Mouse (Mus musculus) MEL (cell line): ENCODE results near the gene Ncoa3. TPM values are rescaled to one million over a fixed set of nuclear protein-coding genes. Genes with fewer than 3 reads are reported as not detected.

ENCODE experiments used
- DNase-seq: peaks from one replicate; pipeline ENCODE4 v3.0.0; 2011; ENCODE audit warnings: low read depth, low spot score
- H3K27ac ChIP-seq: 2 replicates; pipeline ENCODE4 v1.5.1; 2012; ENCODE audit warnings: low read depth, mild to moderate bottlenecking, control low read depth, low read length, moderate library complexity; ENCODE audit not compliant: control insufficient read depth
- H3K27me3 ChIP-seq, 2 experiments: fragments of 150-350 bp in 1 of 2; sonication (generic) in 1 of 2; 2 replicates each; pipeline ENCODE4 v1.6.1; 2012; ENCODE audit warnings: low read length in 2 of 2, mild to moderate bottlenecking in 2 of 2, improper control_type of control experiment in 1 of 2, moderate library complexity in 1 of 2; ENCODE audit not compliant: insufficient read depth in 2 of 2, control insufficient read depth in 1 of 2
- H3K36me3 ChIP-seq, 2 experiments: 2 replicates each; pipeline ENCODE4 v1.6.1; 2012 to 2014; ENCODE audit warnings: low read length in 2 of 2, improper control_type of control experiment in 1 of 2, inconsistent platforms in 1 of 2, mild to moderate bottlenecking in 1 of 2; ENCODE audit not compliant: insufficient read depth in 2 of 2, control insufficient read depth in 1 of 2
- H3K4me1 ChIP-seq, 2 experiments: fragments of 150-350 bp in 1 of 2; sonication (generic) in 1 of 2; 2 replicates each; pipeline ENCODE4 v1.6.1; 2012; ENCODE audit warnings: low read length in 2 of 2, improper control_type of control experiment in 1 of 2, mild to moderate bottlenecking in 1 of 2; ENCODE audit not compliant: insufficient read depth in 2 of 2, control insufficient read depth in 1 of 2
- H3K4me3 ChIP-seq, 2 experiments: fragments of 150-350 bp in 1 of 2; sonication (generic) in 1 of 2; 2 replicates each; pipeline ENCODE4 v1.5.1; 2012; ENCODE audit warnings: low read depth in 2 of 2, low read length in 2 of 2, mild to moderate bottlenecking in 2 of 2, moderate library complexity in 2 of 2, control low read depth in 1 of 2, improper control_type of control experiment in 1 of 2; ENCODE audit not compliant: control insufficient read depth in 1 of 2, insufficient read depth in 1 of 2
- H3K79me2 ChIP-seq: 2 replicates; pipeline ENCODE4 v1.6.1; 2012; ENCODE audit warnings: mild to moderate bottlenecking, low read length, moderate library complexity; ENCODE audit not compliant: control insufficient read depth, poor library complexity, insufficient read depth
- H3K9ac ChIP-seq: 2 replicates; pipeline ENCODE4 v1.6.1; 2012; ENCODE audit warnings: low read depth, mild to moderate bottlenecking, control low read depth, low read length, moderate library complexity; ENCODE audit not compliant: control insufficient read depth, poor library complexity, severe bottlenecking
- H3K9me3 ChIP-seq: fragments of 150-350 bp; sonication (generic); replicated peaks from 2 replicates; pipeline ENCODE4 v1.6.1; 2012; ENCODE audit warnings: mild to moderate bottlenecking, low read length, improper control_type of control experiment, moderate library complexity; ENCODE audit not compliant: insufficient read depth
- BHLHE40 ChIP-seq: IDR thresholded peaks from 2 replicates; pipeline ENCODE4 v1.6.1; 2012; ENCODE audit warnings: low read depth, mild to moderate bottlenecking, inconsistent platforms, low read length, improper control_type of control experiment, borderline replicate concordance
- CHD2 ChIP-seq: IDR thresholded peaks from 2 replicates; pipeline ENCODE4 v1.6.1; 2011; ENCODE audit warnings: low read length, improper control_type of control experiment
- HCFC1 ChIP-seq: IDR thresholded peaks from 2 replicates; pipeline ENCODE4 v1.6.1; 2012; ENCODE audit warnings: low read depth, mild to moderate bottlenecking, inconsistent platforms, low read length, improper control_type of control experiment, moderate library complexity
- KAT2A ChIP-seq: conservative IDR thresholded peaks from 2 replicates; pipeline ENCODE4 v1.6.1; 2012; ENCODE audit warnings: low read depth, low read length, improper control_type of control experiment, inconsistent platforms
- MAX ChIP-seq: IDR thresholded peaks from 2 replicates; pipeline ENCODE4 v1.6.1; 2011; ENCODE audit warnings: low read length, improper control_type of control experiment
- NRF1 ChIP-seq: IDR thresholded peaks from 2 replicates; pipeline ENCODE4 v1.6.1; 2014; ENCODE audit warnings: low read depth, mild to moderate bottlenecking, inconsistent platforms, low read length, improper control_type of control experiment, moderate library complexity; ENCODE audit not compliant: poor library complexity, insufficient read depth, severe bottlenecking
- POLR2A ChIP-seq, 2 experiments: IDR thresholded peaks; 2 replicates each; pipeline ENCODE4 v1.6.1; 2011 to 2012; ENCODE audit warnings: low read length in 2 of 2, mild to moderate bottlenecking in 2 of 2, control low read depth in 1 of 2, improper control_type of control experiment in 1 of 2, low read depth in 1 of 2, moderate library complexity in 1 of 2; ENCODE audit not compliant: control insufficient read depth in 1 of 2, insufficient read depth in 1 of 2, poor library complexity in 1 of 2
- RCOR1 ChIP-seq: IDR thresholded peaks from 2 replicates; pipeline ENCODE4 v1.6.1; 2012; ENCODE audit warnings: low read depth, mild to moderate bottlenecking, inconsistent platforms, low read length, improper control_type of control experiment
- SIN3A ChIP-seq: IDR thresholded peaks from 2 replicates; pipeline ENCODE4 v1.6.1; 2012; ENCODE audit warnings: low read length, improper control_type of control experiment, inconsistent platforms
- SMC3 ChIP-seq: IDR thresholded peaks from 2 replicates; pipeline ENCODE4 v1.6.1; 2011; ENCODE audit warnings: low read depth, low read length, improper control_type of control experiment
- TAL1 ChIP-seq: IDR thresholded peaks from 2 replicates; pipeline ENCODE4 v1.6.1; 2012; ENCODE audit warnings: mild to moderate bottlenecking, inconsistent platforms, low read length, moderate library complexity, mixed read lengths
- TBP ChIP-seq: IDR thresholded peaks from 2 replicates; pipeline ENCODE4 v1.8.0; 2011; ENCODE audit warnings: low read depth, low read length, improper control_type of control experiment
- UBTF ChIP-seq: IDR thresholded peaks from 2 replicates; pipeline ENCODE4 v1.6.1; 2012; ENCODE audit warnings: low read depth, mild to moderate bottlenecking, inconsistent platforms, low read length, improper control_type of control experiment, moderate library complexity, borderline replicate concordance; ENCODE audit not compliant: insufficient read depth
- USF2 ChIP-seq, 2 experiments: IDR thresholded peaks; 2 replicates each; pipeline ENCODE4 v1.6.1; 2011 to 2012; ENCODE audit warnings: improper control_type of control experiment in 2 of 2, low read length in 2 of 2, borderline replicate concordance in 1 of 2, inconsistent platforms in 1 of 2, low read depth in 1 of 2, mild to moderate bottlenecking in 1 of 2; ENCODE audit not compliant: insufficient read depth in 1 of 2
- ZKSCAN1 ChIP-seq: IDR thresholded peaks from 2 replicates; pipeline ENCODE4 v1.6.1; 2012; ENCODE audit warnings: low read depth, mild to moderate bottlenecking, inconsistent platforms, low read length, improper control_type of control experiment, moderate library complexity
- ZMIZ1 ChIP-seq: IDR thresholded peaks from 2 replicates; pipeline ENCODE4 v1.6.1; 2012; ENCODE audit warnings: low read depth, mild to moderate bottlenecking, inconsistent platforms, low read length, improper control_type of control experiment, moderate library complexity
- ZNF384 ChIP-seq: IDR thresholded peaks from 2 replicates; pipeline ENCODE4 v1.6.1; 2012; ENCODE audit warnings: low read depth, mild to moderate bottlenecking, inconsistent platforms, low read length, improper control_type of control experiment
- polyA plus RNA-seq, 2 experiments: library from polyadenylated mRNA; stranded (reverse) in 1 of 2; unstranded in 1 of 2; fragments of >175 nt in 1 of 2; fragments of >200 nt in 1 of 2; gene quantifications; 2 replicates each; pipeline versions ENCODE4 v1.2.1 to v1.2.4; 2012; ENCODE audit warnings: low replicate concordance in 2 of 2, low read depth in 1 of 2; ENCODE audit not compliant: insufficient read length in 2 of 2, insufficient read depth in 1 of 2, missing spikeins in 1 of 2
- total RNA-seq: library from RNA; depleted of rRNA; stranded (reverse); fragments of 300-350 nt; gene quantifications from 2 replicates; pipeline ENCODE4 v1.2.3, GENCODE M21; 2012

Ncoa3 gene
- total and polyA plus RNA-seq, 3 experiments, result 5.7 to 19.8 (median 10.3) TPM

DNA sequence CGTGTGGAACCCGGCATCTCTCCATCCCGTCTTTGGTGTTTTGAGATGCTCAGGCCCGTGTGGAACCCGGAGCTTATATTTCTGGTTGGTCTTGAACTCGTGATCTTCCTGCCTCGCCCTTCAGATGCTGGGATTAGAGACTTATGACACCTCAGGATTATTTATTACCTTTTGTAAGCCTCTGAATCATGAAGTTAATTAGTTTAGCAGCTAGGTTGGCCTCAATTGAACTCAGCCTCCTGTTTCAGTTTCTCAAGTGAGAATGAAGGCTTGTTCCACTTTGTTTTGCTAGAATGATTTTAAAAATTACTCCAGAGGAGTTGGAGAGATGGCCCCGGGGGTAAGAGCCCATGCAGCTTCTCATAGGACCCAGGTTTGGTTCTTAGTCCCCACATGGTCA is 3.3 kb downstream of the Ncoa3 start:
- H3K36me3 ChIP-seq, result peaks cover 0 to 13% of the 10 kb centered on the region in 2 experiments; a peak in 2 of 4 replicates
- H3K9ac ChIP-seq, result no peak overlapping the region
- no peak overlapping the region for H3K4me3 ChIP-seq
- H3K27me3 ChIP-seq, result no peaks in the 10 kb centered on the region
- no peak for DNase-seq
- H3K4me1 ChIP-seq, result peaks cover 5 to 12% of the 10 kb centered on the region in 2 experiments
- H3K9me3 ChIP-seq, result no peaks in the 10 kb centered on the region
- TF ChIP-seq SIN3A (no peak), SMC3 (no peak), TBP (no peak), RCOR1 (no peak), HCFC1 (no peak), ZKSCAN1 (no peak), POLR2A (IDR thresholded peaks at IDR 0.05; ENCODE audit: control insufficient read depth in 1 of 2, insufficient read depth in 1 of 2, low read depth in 1 of 2, low read length in 2 of 2, poor library complexity in 1 of 2) (no peak), UBTF (no peak), TAL1 (no peak), MAX (no peak), CHD2 (no peak), USF2 (IDR thresholded peaks at IDR 0.05; ENCODE audit: borderline replicate concordance in 1 of 2, insufficient read depth in 1 of 2, low read depth in 1 of 2, low read length in 2 of 2) (no peak), ZNF384 (no peak), NRF1 (no peak)
- TF ChIP-seq, all 39 proteins: peak for 0
- Histone ChIP-seq H3K27ac (no peak overlapping the region), H3K79me2 (peaks cover 22% of the 10 kb centered on the region)

DNA sequence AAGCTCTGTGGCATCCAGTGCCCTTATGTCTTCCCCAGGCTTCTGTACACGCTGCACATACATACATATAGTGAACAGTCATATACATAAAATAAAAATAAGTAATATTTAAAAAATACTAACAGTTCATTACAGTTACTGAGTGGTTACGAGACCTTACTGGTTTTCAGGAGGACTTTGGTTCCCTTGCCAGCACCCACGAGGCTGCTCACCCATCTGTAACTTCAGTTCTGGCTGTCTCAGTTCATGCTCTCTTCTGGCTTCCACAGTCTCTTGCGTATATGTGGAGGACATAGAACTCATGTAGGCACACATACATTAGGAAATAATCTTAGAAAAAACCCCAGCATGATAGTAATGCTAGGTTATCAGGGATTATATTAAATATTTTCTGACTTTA is 3.7 kb downstream of the Ncoa3 start:
- Histone ChIP-seq H3K4me3 (no peak overlapping the region), H3K36me3 (peaks cover 0 to 13% of the 10 kb centered on the region in 2 experiments; a peak in 2 of 4 replicates), H3K27ac (no peak overlapping the region), H3K9me3 (no peaks in the 10 kb centered on the region), H3K9ac (no peak overlapping the region), H3K27me3 (no peaks in the 10 kb centered on the region), H3K79me2 (peaks cover 22% of the 10 kb centered on the region), H3K4me1 (peaks cover 5 to 12% of the 10 kb centered on the region in 2 experiments)
- DNase-seq, result no peak
- TF ChIP-seq BHLHE40 (no peak), KAT2A (no peak), ZMIZ1 (no peak), POLR2A (IDR thresholded peaks at IDR 0.05; ENCODE audit: control insufficient read depth in 1 of 2, insufficient read depth in 1 of 2, low read depth in 1 of 2, low read length in 2 of 2, poor library complexity in 1 of 2) (no peak)
